Mouse (Mus musculus): Measurements from ENCODE around the gene Twist2.

- TF ChIP-seq CTCF (IDR thresholded peaks at IDR 0.05; ENCODE audit: low read depth) (no peak), EP300 (IDR thresholded peaks at IDR 0.05; ENCODE audit: low read depth) (no peak)
These were observed 93.0 kb downstream of the Twist2 start for GRCm38 (mm10) chr1:91894286-91894685.
